Mouse (Mus musculus): ENCODE measurements around the gene Nxn. TPM values are rescaled to one million over a fixed set of nuclear protein-coding genes. Genes with fewer than 3 reads are reported as not detected.

The Nxn gene
- polyA plus RNA-seq, 1 experiment from 2014 or later, result 62.3 TPM

DNA sequence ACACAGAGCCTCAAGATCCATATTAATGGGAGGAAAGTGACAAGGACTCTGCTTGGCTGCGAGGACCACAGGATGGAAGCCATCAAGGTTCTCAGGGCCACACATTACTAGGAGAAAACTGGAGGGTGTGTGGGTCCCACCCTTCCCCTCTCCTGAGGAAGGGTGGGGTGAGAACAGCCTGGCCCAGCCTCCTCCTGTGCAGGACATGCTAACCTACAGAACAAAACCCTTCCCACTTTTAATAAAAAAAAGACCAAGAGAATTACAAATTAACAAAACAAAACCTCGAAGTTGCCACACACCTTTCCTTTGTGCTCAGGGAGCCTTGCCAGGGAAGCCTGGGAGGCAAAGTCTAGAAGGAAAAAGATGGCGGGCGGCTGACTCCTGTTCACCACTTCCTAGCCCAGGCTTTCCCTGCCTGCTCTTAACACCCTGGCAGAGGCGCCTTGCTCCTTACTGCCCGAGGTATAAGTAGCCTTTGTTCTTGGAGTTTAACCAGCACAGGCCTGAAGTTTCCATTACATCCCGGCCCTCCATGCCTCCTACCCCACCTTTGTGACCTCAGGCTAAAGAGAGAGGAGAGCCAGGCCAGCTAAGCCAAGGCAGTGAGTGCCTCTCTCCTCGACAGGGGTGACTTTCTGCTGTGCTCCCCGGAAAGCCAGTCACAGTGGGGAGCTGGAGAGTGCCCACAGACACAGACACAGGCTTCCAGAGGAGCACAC is 79.1 kb downstream of the Nxn start:
- 62% methylated on average over 9 of the region's 9 CpGs for WGBS
- no peak overlapping the region for H3K4me3 ChIP-seq
- H3K4me1 ChIP-seq, result peaks cover 76% of the 10 kb centered on the region
- no peaks in the 10 kb centered on the region for H3K27me3 ChIP-seq (ENCODE audit: poor library complexity, severe bottlenecking)
- H3K27ac ChIP-seq, result peak overlapping the region; percentile 62
- peaks cover 21% of the 10 kb centered on the region for H3K36me3 ChIP-seq (replicated peaks)
- no peak for DNase-seq (ENCODE audit: extremely low spot score, low spot score)
- peaks cover 5% of the 10 kb centered on the region; the same call in 1 of the 2 replicates for H3K9me3 ChIP-seq

DNA sequence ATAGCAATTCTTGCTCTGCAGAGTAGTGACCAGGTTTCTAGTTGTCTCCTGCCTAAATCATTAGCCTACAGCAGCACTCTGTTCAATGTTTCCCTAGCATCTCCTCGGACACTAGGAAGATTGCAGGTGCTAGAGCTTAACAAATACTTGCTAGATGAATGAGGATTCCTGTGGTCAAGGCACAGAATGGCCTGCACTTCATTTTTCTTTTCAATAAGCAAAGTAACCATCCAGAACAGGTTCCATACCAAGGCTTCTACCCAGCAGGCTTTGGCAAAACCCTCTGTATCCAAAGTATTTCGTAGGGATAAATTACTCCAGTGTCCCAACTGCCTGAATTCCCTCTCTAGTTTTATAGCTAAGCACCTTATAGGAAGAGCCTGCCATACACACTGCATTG is 81.0 kb downstream of the Nxn start:
- 82% methylated on average over 2 of the region's 2 CpGs for WGBS
- no peak for DNase-seq (ENCODE audit: extremely low spot score, low spot score)

DNA sequence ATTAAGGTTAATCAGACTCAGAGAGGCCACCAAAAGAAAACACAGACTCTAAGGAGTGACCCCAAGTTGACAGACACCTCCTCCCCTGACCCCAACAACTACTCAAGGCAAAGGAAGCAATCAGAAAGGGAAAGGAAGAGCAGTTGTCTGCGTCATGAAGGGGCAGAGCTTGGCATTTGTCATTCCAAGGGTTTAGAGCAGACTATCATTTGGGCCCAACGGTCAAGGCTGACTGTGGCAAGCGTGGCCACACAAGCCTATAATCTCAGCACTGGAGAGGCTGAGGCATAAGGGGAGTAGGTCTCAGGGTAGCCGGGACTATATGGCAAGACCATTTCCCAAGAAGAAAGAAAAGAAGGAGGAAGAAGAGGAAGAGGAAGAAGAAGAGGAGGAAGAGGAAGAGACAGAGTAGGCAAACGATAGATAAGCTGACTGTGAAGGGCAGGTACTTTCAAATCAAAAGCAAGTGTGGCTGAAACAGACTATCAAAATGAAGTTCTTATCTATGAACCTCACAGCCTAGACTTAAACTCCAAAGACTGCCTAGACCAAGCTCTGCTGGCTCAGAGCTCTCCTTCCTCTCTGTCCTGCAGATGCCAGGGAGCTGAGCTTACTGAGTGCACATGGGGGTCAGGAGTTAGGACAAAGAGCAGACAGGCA is 83.0 kb downstream of the Nxn start:
- H3K27ac ChIP-seq, result no peak overlapping the region
- peaks cover 83% of the 10 kb centered on the region for H3K4me1 ChIP-seq
- H3K27me3 ChIP-seq (ENCODE audit: poor library complexity, severe bottlenecking), result no peaks in the 10 kb centered on the region
- peaks cover 9% of the 10 kb centered on the region for H3K36me3 ChIP-seq (replicated peaks)
- 88% methylated on average over 5 of the region's 5 CpGs for WGBS
- no peak overlapping the region for H3K4me3 ChIP-seq
- no peak for DNase-seq (ENCODE audit: extremely low spot score, low spot score)
- peaks cover 4% of the 10 kb centered on the region; the same call in 1 of the 2 replicates for H3K9me3 ChIP-seq

More for the DNA sequence above, 81.0 kb downstream of the Nxn start:
- peaks cover 75% of the 10 kb centered on the region for H3K4me1 ChIP-seq
- no peak overlapping the region for H3K4me3 ChIP-seq
- H3K36me3 ChIP-seq (replicated peaks), result peaks cover 18% of the 10 kb centered on the region
- H3K9me3 ChIP-seq, result peaks cover 5% of the 10 kb centered on the region; the same call in 1 of the 2 replicates
- no peak overlapping the region for H3K27ac ChIP-seq
- no peaks in the 10 kb centered on the region for H3K27me3 ChIP-seq (ENCODE audit: poor library complexity, severe bottlenecking)

DNA sequence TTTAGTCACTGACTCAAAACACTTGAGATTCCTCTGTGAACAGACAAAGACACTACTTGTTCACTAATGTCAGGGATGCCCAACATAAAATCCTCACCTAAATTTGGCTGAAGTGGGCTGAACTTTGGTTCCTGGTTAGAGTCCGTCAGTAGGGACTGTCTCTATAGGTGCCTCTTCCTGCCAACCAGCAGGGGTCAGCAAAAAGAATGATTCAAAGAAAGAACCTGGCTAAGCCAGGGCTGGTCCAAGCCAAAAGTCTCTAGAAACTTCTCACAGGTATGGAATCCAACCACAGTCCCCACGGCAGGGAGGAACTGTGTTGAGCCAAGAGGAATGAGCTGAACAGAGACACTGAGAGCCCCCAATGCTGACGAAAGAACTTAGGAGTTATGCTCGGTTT is 84.2 kb downstream of the Nxn start:
- no peak for DNase-seq (ENCODE audit: extremely low spot score, low spot score)
- 85% methylated on average over 4 of the region's 4 CpGs for WGBS
- Histone ChIP-seq H3K4me1 (peaks cover 85% of the 10 kb centered on the region), H3K27ac (no peak overlapping the region), H3K27me3 (ENCODE audit: poor library complexity, severe bottlenecking) (no peaks in the 10 kb centered on the region), H3K9me3 (no peaks in the 10 kb centered on the region), H3K36me3 (replicated peaks) (no peaks in the 10 kb centered on the region), H3K4me3 (no peak overlapping the region)

DNA sequence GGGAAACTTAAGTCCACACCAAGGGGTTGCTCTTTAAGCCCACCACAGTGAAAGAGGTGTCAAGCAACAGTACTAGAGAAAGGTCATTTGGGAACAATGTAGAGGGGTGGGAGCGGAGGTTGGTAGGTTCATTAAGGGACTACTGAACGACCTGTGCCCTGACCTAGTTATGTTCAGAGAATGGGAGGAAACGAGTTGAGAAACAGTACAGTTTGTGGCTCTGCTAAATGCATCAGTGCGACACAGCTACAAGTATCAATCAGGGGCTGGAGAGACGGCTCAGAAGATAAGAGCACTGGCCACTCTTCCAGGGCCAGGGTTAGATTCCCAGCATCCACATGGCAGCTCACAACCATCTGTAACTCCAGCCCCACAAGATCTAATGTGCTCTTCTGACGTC is 84.8 kb downstream of the Nxn start:
- Histone ChIP-seq H3K9me3 (no peaks in the 10 kb centered on the region), H3K27ac (no peak overlapping the region), H3K4me3 (no peak overlapping the region), H3K27me3 (ENCODE audit: poor library complexity, severe bottlenecking) (no peaks in the 10 kb centered on the region), H3K36me3 (replicated peaks) (no peaks in the 10 kb centered on the region), H3K4me1 (peaks cover 87% of the 10 kb centered on the region)
- WGBS, result 81% methylated on average over 6 of the region's 6 CpGs
- no peak for DNase-seq (ENCODE audit: extremely low spot score, low spot score)

DNA sequence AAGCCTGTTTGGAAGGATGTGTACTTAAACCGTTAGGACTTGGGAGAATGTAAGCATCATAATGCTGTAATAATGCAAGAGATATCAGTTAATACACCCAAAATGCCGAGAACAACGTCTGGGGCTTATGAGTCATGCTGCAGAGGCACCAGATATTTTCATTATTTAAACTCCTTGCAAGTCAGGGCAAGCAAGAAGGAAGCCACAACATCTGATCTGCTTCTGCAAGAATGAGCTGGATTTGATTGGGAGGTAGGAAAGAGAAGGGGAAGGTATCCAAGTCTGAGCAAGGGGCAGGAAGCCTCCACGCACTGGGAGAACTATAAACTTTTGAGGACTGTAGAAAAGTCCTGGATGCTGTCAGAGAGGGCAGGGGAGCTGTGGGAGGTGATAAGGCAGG is 86.1 kb downstream of the Nxn start:
- 0 out of 2 replicates have a peak overlapping the region, but pooled peaks have one; percentile 77 for H3K27ac ChIP-seq
- WGBS, result 78% methylated on average over 4 of the region's 4 CpGs
- H3K4me3 ChIP-seq, result no peak overlapping the region
- H3K36me3 ChIP-seq (replicated peaks), result no peaks in the 10 kb centered on the region
- no peak for DNase-seq (ENCODE audit: extremely low spot score, low spot score)
- H3K9me3 ChIP-seq, result no peaks in the 10 kb centered on the region
- H3K4me1 ChIP-seq, result peaks cover 87% of the 10 kb centered on the region
- H3K27me3 ChIP-seq (ENCODE audit: poor library complexity, severe bottlenecking), result no peaks in the 10 kb centered on the region

DNA sequence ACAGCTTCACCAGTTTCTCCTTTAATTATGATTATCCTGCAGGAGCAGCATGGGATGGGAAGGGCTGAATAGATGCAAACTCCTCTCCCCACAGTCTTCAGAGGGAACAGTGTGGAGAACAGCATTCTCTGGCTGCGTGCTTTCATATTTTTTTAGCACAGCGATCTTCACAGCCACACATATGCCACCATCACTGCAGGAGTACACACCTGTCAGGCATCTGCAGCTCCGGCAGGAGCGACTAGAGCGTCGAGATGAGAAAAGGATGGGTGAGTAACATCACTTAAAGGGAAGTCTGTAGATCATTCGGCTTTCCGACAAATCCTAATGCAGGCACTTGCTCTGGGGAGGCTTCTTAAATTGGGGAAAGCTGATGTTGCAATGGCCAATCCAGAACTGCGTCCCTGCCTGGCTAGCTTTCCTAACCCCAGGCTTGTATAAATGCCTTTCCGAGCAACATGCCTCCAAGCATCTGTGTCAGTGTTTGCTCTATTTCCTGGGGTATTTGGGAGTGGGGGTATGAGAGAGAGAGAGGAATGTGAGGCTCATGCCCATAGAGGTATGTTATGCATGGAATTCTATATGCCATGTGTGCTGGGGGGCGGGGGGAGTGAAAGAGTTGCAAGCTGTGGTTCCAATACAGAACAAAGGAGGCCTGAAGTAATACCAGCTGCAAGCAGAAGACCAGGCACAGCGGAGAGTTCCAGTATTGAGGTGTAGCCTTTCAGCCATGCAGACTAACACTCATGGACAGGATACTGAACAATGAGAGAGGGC is 87.5 kb downstream of the Nxn start:
- Histone ChIP-seq H3K27ac (peak overlapping the region; percentile 77), H3K4me1 (peaks cover 96% of the 10 kb centered on the region), H3K36me3 (replicated peaks) (no peaks in the 10 kb centered on the region), H3K9me3 (no peaks in the 10 kb centered on the region), H3K27me3 (ENCODE audit: poor library complexity, severe bottlenecking) (no peaks in the 10 kb centered on the region), H3K4me3 (no peak overlapping the region)
- DNase-seq (ENCODE audit: extremely low spot score, low spot score), result no peak
- 73% methylated on average over 12 of the region's 12 CpGs for WGBS

DNA sequence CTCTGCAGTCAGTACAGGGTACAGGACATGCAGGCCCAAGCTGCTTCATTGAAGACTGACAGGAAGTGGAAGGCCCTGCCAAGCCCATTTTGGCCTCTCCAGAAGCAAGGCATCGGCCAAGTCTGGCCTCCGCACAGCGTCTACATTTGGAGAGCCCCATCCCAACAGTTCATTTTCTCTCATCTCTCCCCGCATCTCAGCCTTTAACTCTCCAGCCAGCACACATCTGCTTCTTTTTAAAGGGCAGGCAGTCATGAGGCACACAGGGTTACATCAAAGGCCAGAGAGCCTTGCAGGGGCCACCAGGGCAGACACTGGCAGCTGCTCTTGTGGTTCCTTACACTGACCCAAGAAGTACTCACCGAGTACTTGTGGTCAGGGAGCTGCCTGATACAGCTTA is 89.1 kb downstream of the Nxn start:
- H3K36me3 ChIP-seq (replicated peaks), result no peaks in the 10 kb centered on the region
- WGBS, result 57% methylated on average over 5 of the region's 5 CpGs
- peaks cover 96% of the 10 kb centered on the region for H3K4me1 ChIP-seq
- no peaks in the 10 kb centered on the region for H3K27me3 ChIP-seq (ENCODE audit: poor library complexity, severe bottlenecking)
- no peak for DNase-seq (ENCODE audit: extremely low spot score, low spot score)
- peak overlapping the region; percentile 77 for H3K27ac ChIP-seq
- no peak overlapping the region for H3K4me3 ChIP-seq
- no peaks in the 10 kb centered on the region for H3K9me3 ChIP-seq

DNA sequence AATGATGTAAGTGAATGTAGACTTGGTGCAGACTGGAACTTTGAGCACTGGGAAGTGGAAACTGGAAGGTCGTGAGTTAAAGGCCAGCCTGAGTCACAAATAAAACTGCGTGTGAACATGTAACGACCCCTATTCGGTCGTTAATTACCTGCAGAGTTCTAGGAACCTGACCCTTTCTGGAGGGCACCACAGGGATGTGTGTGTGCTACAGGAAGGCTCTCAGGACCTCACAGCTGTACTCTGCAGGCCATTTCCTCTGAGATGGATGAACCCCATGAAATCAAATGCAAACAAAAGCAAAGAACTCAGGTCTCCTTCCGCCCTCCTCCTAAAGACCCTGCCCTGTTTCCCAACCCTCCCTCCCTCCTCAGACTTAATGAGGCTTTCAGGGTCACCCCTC is 89.9 kb downstream of the Nxn start:
- Histone ChIP-seq H3K9me3 (no peaks in the 10 kb centered on the region), H3K36me3 (replicated peaks) (no peaks in the 10 kb centered on the region; the same call in 1 of the 2 replicates), H3K27ac (peak overlapping the region; percentile 77), H3K4me1 (peaks cover 94% of the 10 kb centered on the region), H3K4me3 (no peak overlapping the region), H3K27me3 (ENCODE audit: poor library complexity, severe bottlenecking) (no peaks in the 10 kb centered on the region)
- no peak for DNase-seq (ENCODE audit: extremely low spot score, low spot score)
- 26% methylated on average over 6 of the region's 6 CpGs for WGBS

DNA sequence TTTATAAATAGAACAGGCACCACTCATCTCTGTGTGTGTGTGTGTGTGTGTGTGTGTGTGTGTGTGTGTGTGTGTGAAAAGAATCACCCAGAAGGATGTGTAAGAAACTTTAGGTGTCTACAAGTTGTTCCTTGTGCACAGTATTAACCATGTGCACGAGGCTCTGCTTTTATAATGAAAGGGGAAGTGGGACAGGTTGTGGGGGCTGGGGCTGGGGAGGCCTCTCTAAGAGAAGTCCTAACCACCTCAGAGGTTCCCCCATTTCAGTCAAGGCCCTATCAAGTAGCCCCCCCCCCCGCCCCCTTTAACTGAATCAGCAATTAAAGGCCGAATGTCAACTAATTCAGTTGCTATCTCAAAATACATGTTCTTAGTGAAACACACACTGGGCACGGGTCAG is 92.2 kb downstream of the Nxn start:
- H3K4me3 ChIP-seq, result no peak overlapping the region
- no peaks in the 10 kb centered on the region for H3K27me3 ChIP-seq (ENCODE audit: poor library complexity, severe bottlenecking)
- DNase-seq (ENCODE audit: extremely low spot score, low spot score), result no peak
- peak overlapping the region; percentile 69 for H3K27ac ChIP-seq
- H3K36me3 ChIP-seq (replicated peaks), result no peaks in the 10 kb centered on the region; the same call in 1 of the 2 replicates
- WGBS, result 66% methylated on average over 4 of the region's 4 CpGs
- no peaks in the 10 kb centered on the region for H3K9me3 ChIP-seq
- peaks cover 94% of the 10 kb centered on the region for H3K4me1 ChIP-seq

DNA sequence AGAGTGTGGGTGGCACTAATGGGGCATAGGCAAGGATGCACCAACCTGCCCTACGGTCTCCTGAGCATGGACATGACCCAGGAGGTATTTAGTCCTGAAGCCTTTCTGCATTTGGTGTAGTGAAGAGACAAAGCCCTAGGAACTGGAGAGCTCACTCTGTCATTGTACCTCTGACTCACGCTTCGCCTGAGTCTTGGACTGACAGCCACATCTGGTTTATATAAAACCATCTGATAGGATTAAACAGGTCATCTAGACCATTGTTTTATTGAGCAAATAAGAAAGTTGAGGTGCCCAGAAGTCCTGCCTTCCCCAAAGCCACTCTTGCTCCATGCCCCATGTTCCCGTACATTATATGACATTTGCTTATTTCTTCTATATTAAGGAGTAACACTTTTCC is 93.4 kb downstream of the Nxn start:
- no peak for DNase-seq (ENCODE audit: extremely low spot score, low spot score)
- Histone ChIP-seq H3K4me3 (no peak overlapping the region), H3K27ac (0 out of 2 replicates have a peak overlapping the region, but pooled peaks have one; percentile 16), H3K36me3 (replicated peaks) (no peaks in the 10 kb centered on the region; the same call in 1 of the 2 replicates), H3K4me1 (peaks cover 82% of the 10 kb centered on the region), H3K9me3 (no peaks in the 10 kb centered on the region), H3K27me3 (ENCODE audit: poor library complexity, severe bottlenecking) (no peaks in the 10 kb centered on the region)
- 74% methylated on average over 4 of the region's 4 CpGs for WGBS

DNA sequence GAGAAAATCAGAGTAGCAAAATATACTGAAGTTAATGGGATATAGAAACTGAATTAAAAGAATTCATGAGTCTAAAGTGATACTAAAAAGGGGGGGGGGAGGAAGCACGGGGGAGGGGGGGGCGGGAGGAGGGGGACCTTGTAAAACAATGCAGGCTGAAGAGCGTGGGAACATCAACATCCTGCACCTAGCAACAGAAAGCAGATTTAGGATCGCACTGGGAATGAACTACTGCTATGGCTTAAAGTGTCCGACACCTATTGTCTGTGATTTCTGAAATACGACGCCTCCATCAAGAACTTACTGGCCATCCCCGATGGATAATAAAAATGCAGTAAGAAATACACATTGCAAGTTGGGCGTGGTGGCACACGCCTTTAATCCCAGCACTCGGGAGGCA is 95.6 kb downstream of the Nxn start:
- H3K27ac ChIP-seq, result no peak overlapping the region
- H3K27me3 ChIP-seq (ENCODE audit: poor library complexity, severe bottlenecking), result no peaks in the 10 kb centered on the region
- peaks cover 74% of the 10 kb centered on the region for H3K4me1 ChIP-seq
- H3K4me3 ChIP-seq, result no peak overlapping the region
- H3K9me3 ChIP-seq, result no peaks in the 10 kb centered on the region
- WGBS, result 85% methylated on average over 11 of the region's 11 CpGs
- no peak for DNase-seq (ENCODE audit: extremely low spot score, low spot score)
- H3K36me3 ChIP-seq (replicated peaks), result no peaks in the 10 kb centered on the region; the same call in 1 of the 2 replicates

Measured in forebrain, embryonic 10.5 days (tissue).